ENCODE assay signal across 8 mouse cellular contexts in the genomic region with DNA sequence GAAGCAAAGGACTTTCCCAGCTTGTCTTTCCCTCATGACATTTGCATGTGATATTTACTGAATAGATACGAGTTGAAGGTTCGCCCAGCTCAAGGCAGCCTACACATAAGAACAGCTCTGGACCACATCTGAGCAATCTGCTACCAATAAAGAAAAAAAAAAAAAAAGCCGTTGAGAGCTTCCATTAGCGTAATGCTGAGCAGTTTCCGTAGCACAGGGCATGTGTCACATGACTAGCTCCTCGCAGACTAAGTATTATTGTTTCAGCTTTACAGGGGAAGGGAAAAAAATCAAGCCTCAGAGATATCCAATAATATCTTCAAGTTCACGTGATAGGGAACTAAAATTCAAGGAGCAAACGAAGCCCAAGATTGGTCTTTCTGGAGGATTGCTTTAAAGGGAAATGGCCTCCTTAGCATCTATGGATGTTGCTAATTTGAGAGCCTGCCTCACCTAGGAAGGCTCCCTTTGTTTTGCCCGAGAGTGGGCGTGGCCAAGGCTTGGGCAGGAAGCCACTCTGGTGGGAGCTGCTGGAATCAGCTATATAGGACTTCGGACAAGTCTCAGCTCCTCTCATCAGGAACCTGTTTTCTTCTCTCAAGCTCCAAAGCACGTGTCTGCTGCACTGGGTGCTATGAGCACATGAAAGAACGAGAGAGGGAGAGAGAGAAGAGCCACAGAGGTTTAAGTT.
DNase-seq lines count a peak whose midpoint lies in the region; ATAC-seq and TF ChIP-seq lines count a peak whose summit lies in the region.

No protein-coding gene starts in this region.

- 0 out of 2 replicates have a peak overlapping the region, but pooled peaks have one; percentile 2 for H3K4me2 ChIP-seq in lung, embryonic 14.5 days
- 0 out of 2 replicates have a peak overlapping the region, but pooled peaks have one; percentile 25 for H3K4me2 ChIP-seq in hindbrain, embryonic 14.5 days (replicated peaks)
- peak overlapping the region; percentile 6; the same call in 1 of the 2 replicates for H3K4me2 ChIP-seq in stomach, embryonic 15.5 days

- H3K27ac ChIP-seq in lung, embryonic 14.5 days (ENCODE audit: low read depth) = no peak overlapping the region
- H3K27ac ChIP-seq in hindbrain, embryonic 14.5 days = peak overlapping the region; percentile 43; the same call in 1 of the 2 replicates
- no peak overlapping the region for H3K27ac ChIP-seq in stomach, embryonic 15.5 days

- DNase-seq in cerebellum, postnatal 10 days = peak; percentile 36 to 46
- DNase-seq in lung, embryonic 14.5 days = peak; percentile 39
- DNase-seq in lung, postnatal 14 days = no peak
- DNase-seq in hindbrain, embryonic 14.5 days (ENCODE audit: low spot score) = peak; percentile 60
- no peak for DNase-seq in gastrocnemius, postnatal 4 days (ENCODE audit: low spot score in 2 of 2)
- no peak for DNase-seq in frontal cortex, adult 2 months (ENCODE audit: extremely low spot score in 1 of 2, low spot score in 1 of 2)

- H3K9ac ChIP-seq in lung, embryonic 14.5 days = no peak overlapping the region
- no peak overlapping the region for H3K9ac ChIP-seq in hindbrain, embryonic 14.5 days
- H3K9ac ChIP-seq in stomach, embryonic 15.5 days = no peak overlapping the region

- H3K4me1 ChIP-seq in lung, embryonic 14.5 days (ENCODE audit: insufficient read depth) = no peaks in the 10 kb centered on the region
- H3K4me1 ChIP-seq in hindbrain, embryonic 14.5 days (replicated peaks; ENCODE audit: control insufficient read depth, insufficient read depth, low read length) = peaks cover 8% of the 10 kb centered on the region; the same call in 1 of the 2 replicates
- H3K4me1 ChIP-seq in stomach, embryonic 15.5 days = 0 out of 2 replicates have a peak, but pooled peaks cover 3% of the 10 kb centered on the region

- no peaks in the 10 kb centered on the region for H3K27me3 ChIP-seq in lung, embryonic 14.5 days (ENCODE audit: insufficient read depth, low read length)
- no peaks in the 10 kb centered on the region for H3K27me3 ChIP-seq in hindbrain, embryonic 14.5 days (ENCODE audit: control insufficient read depth, insufficient read depth, low read length)
- no peaks in the 10 kb centered on the region for H3K27me3 ChIP-seq in stomach, embryonic 15.5 days (replicated peaks)

- H3K4me3 ChIP-seq in lung, embryonic 14.5 days (ENCODE audit: low read depth, low read length) = no peak overlapping the region
- H3K4me3 ChIP-seq in hindbrain, embryonic 14.5 days (replicated peaks; ENCODE audit: low read length) = no peak overlapping the region
- H3K4me3 ChIP-seq in stomach, embryonic 15.5 days (replicated peaks) = no peak overlapping the region

- no peaks in the 10 kb centered on the region for H3K9me3 ChIP-seq in lung, embryonic 14.5 days (ENCODE audit: low read depth, low read length)
- no peaks in the 10 kb centered on the region for H3K9me3 ChIP-seq in hindbrain, embryonic 14.5 days (ENCODE audit: control insufficient read depth, low read length)
- H3K9me3 ChIP-seq in stomach, embryonic 15.5 days = no peaks in the 10 kb centered on the region

- ATAC-seq in cerebellum, adult (ENCODE audit: insufficient number of reproducible peaks, low FRiP score, low TSS enrichment) = no peak
- no peak for ATAC-seq in lung, embryonic 14.5 days (ENCODE audit: insufficient read depth)
- peak; percentile 73; the same call in 1 of the 2 replicates for ATAC-seq in hindbrain, embryonic 14.5 days (ENCODE audit: low FRiP score)
- ATAC-seq in stomach, embryonic 15.5 days (ENCODE audit: insufficient read depth, low FRiP score, low read depth) = no peak; the same call in 1 of the 2 replicates

- WGBS in lung, embryonic 14.5 days = 52% methylated on average over 13 of the region's 13 CpGs
- 50% methylated on average over 13 of the region's 13 CpGs for WGBS in hindbrain, embryonic 14.5 days
- 42% methylated on average over 13 of the region's 13 CpGs for WGBS in stomach, embryonic 15.5 days

- no peak for TF ChIP-seq CTCF in lung, embryonic 14.5 days (IDR thresholded peaks at IDR 0.05; ENCODE audit: low read depth)

- no peaks in the 10 kb centered on the region for H3K36me3 ChIP-seq in lung, embryonic 14.5 days (ENCODE audit: insufficient read depth)
- H3K36me3 ChIP-seq in hindbrain, embryonic 14.5 days (replicated peaks; ENCODE audit: control insufficient read depth, insufficient read depth) = no peaks in the 10 kb centered on the region
- H3K36me3 ChIP-seq in stomach, embryonic 15.5 days = no peaks in the 10 kb centered on the region

Comparison
In these comparisons a context has a peak if more than half of its experiments do, and no peak if none do; other contexts are left out.
1. DNase-seq: peak in cerebellum, postnatal 10 days (2 of 2), lung, embryonic 14.5 days (single experiment) and hindbrain, embryonic 14.5 days (single experiment); none in lung, postnatal 14 days (single experiment), gastrocnemius, postnatal 4 days (0 of 2) and frontal cortex, adult 2 months (0 of 2).
2. Peak in every context shown above with its lines, with median percentiles within 50 percentile points of each other: H3K4me2 ChIP-seq.